Mouse (Mus musculus) C2C12 (cell line): Measurements from ENCODE around the gene Olfr74. TPM values are rescaled to one million over a fixed set of nuclear protein-coding genes. Genes with fewer than 3 reads are reported as not detected.

Source experiments
- H3K27me3 ChIP-seq: one replicate; pipeline ENCODE4 v1.6.1; 2011; ENCODE audit not compliant: control insufficient read depth, insufficient read depth, insufficient read length
- H3K36me3 ChIP-seq: one replicate; pipeline ENCODE4 v1.6.1; 2011; ENCODE audit not compliant: control insufficient read depth, insufficient read depth
- H3K4me3 ChIP-seq: one replicate; pipeline ENCODE4 v1.5.1; 2011; ENCODE audit warnings: mild to moderate bottlenecking, control low read depth; ENCODE audit not compliant: poor library complexity, insufficient read depth, severe bottlenecking
- H3K79me2 ChIP-seq: one replicate; pipeline ENCODE4 v1.6.1; 2011; ENCODE audit not compliant: control insufficient read depth, insufficient read depth
- H3K79me3 ChIP-seq: one replicate; pipeline ENCODE4 v1.6.1; 2011; ENCODE audit warnings: low read depth, control low read depth
- H3ac ChIP-seq: one replicate; pipeline ENCODE3; 2011; ENCODE audit warnings: low read depth; ENCODE audit not compliant: control insufficient read depth, insufficient read length
- CEBPB ChIP-seq: IDR thresholded peaks from one replicate; pipeline ENCODE4 v1.6.1; 2011; ENCODE audit warnings: low read depth, mild to moderate bottlenecking, control low read depth, moderate library complexity
- CTCF ChIP-seq: IDR thresholded peaks from one replicate; pipeline ENCODE4 v1.5.1; 2011; ENCODE audit not compliant: control insufficient read depth, insufficient read depth, insufficient read length
- FOSL1 ChIP-seq: IDR thresholded peaks from one replicate; pipeline ENCODE4 v1.8.0; 2011; ENCODE audit warnings: mild to moderate bottlenecking, low read length; ENCODE audit not compliant: poor library complexity, insufficient read depth, severe bottlenecking
- MAX ChIP-seq: IDR thresholded peaks from one replicate; pipeline ENCODE4 v1.6.1; 2011; ENCODE audit warnings: mild to moderate bottlenecking, control low read depth
- MYOD1 ChIP-seq: IDR thresholded peaks from one replicate; pipeline ENCODE4 v1.6.1; 2011; ENCODE audit warnings: low read depth; ENCODE audit not compliant: control insufficient read depth, insufficient read length
- MYOG ChIP-seq: IDR thresholded peaks from one replicate; pipeline ENCODE4 v1.6.1; 2011; ENCODE audit not compliant: control insufficient read depth, insufficient read length; ENCODE audit errors: extremely low read depth
- USF1 ChIP-seq: IDR thresholded peaks from one replicate; pipeline ENCODE4 v1.6.1; 2011; ENCODE audit warnings: low read depth, mild to moderate bottlenecking, control low read depth, moderate library complexity
- polyA plus RNA-seq: library from polyadenylated mRNA; unstranded; fragments of >200 nt; fragmentation: generic; extraction: Trizol; gene quantifications from one replicate; pipeline ENCODE4 v1.2.1, GENCODE M21; 2012; ENCODE audit warnings: missing spikeins

The Olfr74 gene
- polyA plus RNA-seq, 1 experiment, result not detected

DNA sequence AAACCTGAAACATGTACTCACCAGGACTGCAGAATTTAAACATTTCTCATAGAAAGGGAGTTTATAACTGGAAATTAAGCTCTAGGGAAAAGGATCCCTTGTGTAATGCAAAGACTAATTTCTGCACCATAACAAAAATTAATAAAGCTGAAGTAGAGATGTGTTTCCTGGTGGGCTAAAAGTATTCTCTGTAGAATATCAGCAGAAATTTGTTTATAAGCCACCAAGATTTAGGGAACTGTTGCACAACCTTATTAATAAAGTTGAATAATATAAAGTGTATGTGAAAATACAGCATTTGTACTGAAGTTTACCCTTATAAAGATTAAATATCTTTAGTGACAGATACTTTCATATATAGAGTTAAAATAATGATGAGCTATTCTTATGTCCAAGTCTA lies 21.5 kb downstream of the Olfr74 start, which contains the start of gene Olfr1156:
TSS of gene Olfr1156 (minus strand) at position 101 of the 400 bp plus-strand sequence.
- Histone ChIP-seq H3K79me2 (no peaks in the 10 kb centered on the region), H3K4me3 (no peak within 1 kb of the TSS), H3K27me3 (no peaks in the 10 kb centered on the region), H3K36me3 (no peaks in the 10 kb centered on the region), H3K79me3 (no peaks in the 10 kb centered on the region), H3ac (no peak within 1 kb of the TSS)
- TF ChIP-seq USF1 (no peak), MYOG (no peak), FOSL1 (no peak)

DNA sequence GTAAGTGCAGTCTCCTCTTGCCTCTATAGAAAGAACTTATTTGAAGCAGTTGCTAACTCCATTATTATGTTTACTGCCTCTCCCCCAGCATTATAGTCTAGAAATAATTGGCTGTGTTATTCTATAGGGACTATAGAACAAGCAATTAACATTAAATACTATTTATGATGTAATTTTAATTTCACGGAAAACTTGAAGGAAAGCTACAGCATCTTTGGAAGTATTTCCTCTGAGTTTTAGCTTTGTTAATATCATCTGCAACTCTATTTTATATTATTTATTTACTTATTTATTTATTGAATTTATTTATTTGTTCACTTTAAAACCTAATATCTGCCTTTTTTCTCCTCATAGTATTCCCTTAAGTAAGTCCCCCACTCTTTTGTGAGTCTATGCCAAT lies 29.4 kb downstream of the Olfr74 start, which contains the start of gene Olfr1155:
TSS of gene Olfr1155 (minus strand) at position 101 of the 400 bp plus-strand sequence.
- H3ac ChIP-seq, result no peak within 1 kb of the TSS
- TF ChIP-seq FOSL1 (no peak), USF1 (no peak), MYOG (no peak), CEBPB (no peak), MYOD1 (no peak), MAX (no peak), CTCF (no peak)
- no peaks in the 10 kb centered on the region for H3K79me2 ChIP-seq
- no peaks in the 10 kb centered on the region for H3K27me3 ChIP-seq
- H3K79me3 ChIP-seq, result no peaks in the 10 kb centered on the region
- no peak within 1 kb of the TSS for H3K4me3 ChIP-seq
- no peaks in the 10 kb centered on the region for H3K36me3 ChIP-seq

Other genes with a start within 250 kb of the Olfr74 start
- gene Olfr1138, start 234.7 kb downstream of the Olfr74 start, polyA plus RNA-seq, result not detected
- not detected for gene Olfr1140, start 230.9 kb downstream of the Olfr74 start, polyA plus RNA-seq
- not detected for gene Olfr1141, start 220.7 kb downstream of the Olfr74 start, polyA plus RNA-seq
- not detected for gene Olfr152, start 195.2 kb downstream of the Olfr74 start, polyA plus RNA-seq
- gene Olfr1143, start 174.1 kb downstream of the Olfr74 start, polyA plus RNA-seq, result not detected
- gene Olfr1145, start 164.8 kb downstream of the Olfr74 start, polyA plus RNA-seq, result not detected
- not detected for gene Olfr1148, start 144.1 kb downstream of the Olfr74 start, polyA plus RNA-seq
- gene Olfr1150-ps1, start 130.7 kb downstream of the Olfr74 start, polyA plus RNA-seq, result not detected
- gene Olfr1151, start 118.8 kb downstream of the Olfr74 start, polyA plus RNA-seq, result not detected
- gene Olfr1152, start 108.2 kb downstream of the Olfr74 start, polyA plus RNA-seq, result not detected
- gene Olfr1153, start 79.7 kb downstream of the Olfr74 start, polyA plus RNA-seq, result not detected
- not detected for gene Olfr1154, start 69.5 kb downstream of the Olfr74 start, polyA plus RNA-seq
- gene Olfr1155, start 29.5 kb downstream of the Olfr74 start, polyA plus RNA-seq, result not detected
- not detected for gene Olfr1156, start 21.6 kb downstream of the Olfr74 start, polyA plus RNA-seq
- gene Olfr1157, start 6.4 kb downstream of the Olfr74 start, polyA plus RNA-seq, result not detected
- gene Olfr1158, start 15.4 kb upstream of the Olfr74 start, polyA plus RNA-seq, result not detected
- not detected for gene Olfr1160, start 33.6 kb upstream of the Olfr74 start, polyA plus RNA-seq
- gene Olfr1161, start 48.1 kb upstream of the Olfr74 start, polyA plus RNA-seq, result not detected
- gene Olfr73, start 63.0 kb upstream of the Olfr74 start, polyA plus RNA-seq, result not detected
- gene Olfr1162, start 76.5 kb upstream of the Olfr74 start, polyA plus RNA-seq, result not detected
- not detected for gene Olfr1163, start 97.2 kb upstream of the Olfr74 start, polyA plus RNA-seq
- gene Olfr1164, start 119.3 kb upstream of the Olfr74 start, polyA plus RNA-seq, result not detected
- gene Olfr1166, start 153.6 kb upstream of the Olfr74 start, polyA plus RNA-seq, result not detected
- gene Olfr1167, start 180.5 kb upstream of the Olfr74 start, polyA plus RNA-seq, result not detected
- gene Olfr1168, start 207.2 kb upstream of the Olfr74 start, polyA plus RNA-seq, result not detected